Mouse (Mus musculus): ENCODE measurements around the gene Gm49380. TPM values are rescaled to one million over a fixed set of nuclear protein-coding genes. Genes with fewer than 3 reads are reported as not detected.

Gene Gm49380
- total and polyA plus RNA-seq, 3 experiments: 0.12 to 1.1 (median 0.76) TPM

DNA sequence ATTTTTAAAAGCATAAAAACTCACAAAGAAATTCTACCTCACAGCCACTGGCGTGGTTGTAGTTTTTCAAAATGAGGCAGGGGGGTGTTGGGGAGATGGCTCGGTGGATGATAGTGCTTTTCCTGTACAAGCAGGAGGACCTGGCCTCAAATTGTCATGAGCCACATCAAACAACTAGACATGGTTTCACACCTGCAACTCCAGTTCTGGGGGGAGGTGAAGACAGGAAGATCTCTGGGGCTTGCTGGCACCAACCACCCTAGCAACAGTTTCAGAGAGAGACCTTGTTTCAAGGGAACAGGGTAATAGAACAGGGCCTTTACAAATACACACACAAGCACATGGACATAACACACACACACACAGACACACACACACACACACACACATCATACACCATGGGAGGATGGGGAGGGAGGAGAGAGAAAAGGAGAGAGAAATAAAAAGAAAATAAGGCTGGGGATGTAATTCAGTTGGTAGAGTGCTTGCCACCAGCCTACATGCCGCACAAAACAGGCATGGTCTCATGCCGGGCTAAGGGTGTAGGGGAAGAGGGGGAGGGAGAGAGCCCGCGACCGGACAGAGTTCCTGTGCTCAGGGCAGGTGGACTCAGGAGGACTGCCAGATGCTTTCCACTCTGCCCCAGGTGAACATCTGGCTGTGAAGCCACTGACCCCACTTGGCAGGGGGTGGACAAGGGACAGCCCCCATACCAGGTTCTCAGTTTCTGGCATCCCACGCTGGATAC lies 91.0 kb downstream of the Gm49380 start:
- DNase-seq: no peak

DNA sequence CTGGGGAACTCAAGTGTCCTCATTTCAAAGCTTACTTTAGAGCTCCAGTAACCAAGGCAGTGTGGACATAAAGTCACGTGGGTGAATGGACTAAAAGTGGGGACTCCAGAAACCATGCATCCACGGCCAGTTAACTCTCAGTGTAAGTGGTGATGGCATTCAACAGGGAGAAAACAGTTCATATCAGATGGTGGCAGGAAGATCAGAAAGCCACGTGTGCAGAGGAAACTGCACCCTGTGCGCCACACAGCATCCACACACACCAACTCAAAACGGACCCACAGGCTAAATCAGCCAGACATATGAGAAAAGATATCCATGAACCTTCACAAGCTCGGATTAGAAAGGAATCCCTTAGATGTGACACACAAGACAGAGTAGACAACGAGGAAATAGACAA lies 93.3 kb downstream of the Gm49380 start:
- DNase-seq: no peak

- DNase-seq: no peak
Measured at GRCm38 (mm10) chr9:44017846-44018245, 95.5 kb downstream of the Gm49380 start.

Other genes starting within 250 kb of the Gm49380 start
- gene Thy1, start 70.1 kb downstream of the Gm49380 start, total RNA-seq (2021): 10 to 100 TPM; 46.9 to 49.6 TPM
- 25.0 and 26.5 TPM in 2 replicates for gene Thy1, start 70.1 kb downstream of the Gm49380 start, polyA plus RNA-seq (2012; rRNA removed)
- 10 to 100 TPM; 33.7 to 60.9 TPM for gene Usp2, start 46.5 kb downstream of the Gm49380 start, total RNA-seq (2021)
- 10.9 and 15.2 TPM in 2 replicates for gene Usp2, start 46.5 kb downstream of the Gm49380 start, polyA plus RNA-seq (2012; rRNA removed)
- under 1 TPM in 1 of 2 experiments, not detected in 1; 0.10 TPM for gene Mfrp, start 11.8 kb downstream of the Gm49380 start, total RNA-seq (2021)
- gene Mfrp, start 11.8 kb downstream of the Gm49380 start, polyA plus RNA-seq (2012; rRNA removed): 0.40 TPM in 1 of 2 replicates, not detected in the other
- gene C1qtnf5, start 6.3 kb downstream of the Gm49380 start, total RNA-seq (2021): 10 to 100 TPM; 11.2 to 17.6 TPM
- 32.4 and 34.3 TPM in 2 replicates for gene C1qtnf5, start 6.3 kb downstream of the Gm49380 start, polyA plus RNA-seq (2012; rRNA removed)
- gene Rnf26, start within 50 bp of the Gm49380 start, total RNA-seq (2021): 10 to 100 TPM; 28.7 to 30.4 TPM
- 72.9 and 76.9 TPM in 2 replicates for gene Rnf26, start within 50 bp of the Gm49380 start, polyA plus RNA-seq (2012; rRNA removed)
- 10 to 100 TPM; 30.5 to 52.2 TPM for gene Mcam, start 21.0 kb upstream of the Gm49380 start, total RNA-seq (2021)
- gene Mcam, start 21.0 kb upstream of the Gm49380 start, polyA plus RNA-seq (2012; rRNA removed): 24.9 and 39.4 TPM in 2 replicates
- 10 to 100 TPM; 26.2 to 31.5 TPM for gene Cbl, start 120.5 kb upstream of the Gm49380 start, total RNA-seq (2021)
- 7.8 and 8.7 TPM in 2 replicates for gene Cbl, start 120.5 kb upstream of the Gm49380 start, polyA plus RNA-seq (2012; rRNA removed)
- 1 to 10 TPM; 2.7 to 3.4 TPM for gene Ccdc153, start 127.2 kb upstream of the Gm49380 start, total RNA-seq (2021)
- 0.26 and 0.63 TPM in 2 replicates for gene Ccdc153, start 127.2 kb upstream of the Gm49380 start, polyA plus RNA-seq (2012; rRNA removed)
- not detected for gene Pdzd3, start 138.0 kb upstream of the Gm49380 start, total RNA-seq (2021)
- gene Pdzd3, start 138.0 kb upstream of the Gm49380 start, polyA plus RNA-seq (2012; rRNA removed): 0.06 TPM in 1 of 2 replicates, not detected in the other
- gene Nlrx1, start 155.1 kb upstream of the Gm49380 start, total RNA-seq (2021): 10 to 100 TPM; 15.7 to 27.8 TPM
- 25.3 and 27.7 TPM in 2 replicates for gene Nlrx1, start 155.1 kb upstream of the Gm49380 start, polyA plus RNA-seq (2012; rRNA removed)
- gene Abcg4, start 175.1 kb upstream of the Gm49380 start, total RNA-seq (2021): 10 to 100 TPM; 27.1 to 41.4 TPM
- gene Abcg4, start 175.1 kb upstream of the Gm49380 start, polyA plus RNA-seq (2012; rRNA removed): 84.3 and 86.8 TPM in 2 replicates
- 10 to 100 TPM; 16.6 to 24.9 TPM for gene Hinfp, start 192.2 kb upstream of the Gm49380 start, total RNA-seq (2021)
- 13.5 and 13.8 TPM in 2 replicates for gene Hinfp, start 192.2 kb upstream of the Gm49380 start, polyA plus RNA-seq (2012; rRNA removed)
- gene C2cd2l, start 206.8 kb upstream of the Gm49380 start, total RNA-seq (2021): 10 to 100 TPM; 46.1 to 59.0 TPM
- gene C2cd2l, start 206.8 kb upstream of the Gm49380 start, polyA plus RNA-seq (2012; rRNA removed): 100 and 106 TPM in 2 replicates
- 10 to 100 TPM; 28.2 to 36.1 TPM for gene Dpagt1, start 212.5 kb upstream of the Gm49380 start, total RNA-seq (2021)
- gene Dpagt1, start 212.5 kb upstream of the Gm49380 start, polyA plus RNA-seq (2012; rRNA removed): 55.8 and 68.2 TPM in 2 replicates
- 10 to 100 TPM; 28.1 to 37.4 TPM for gene H2afx, start 221.2 kb upstream of the Gm49380 start, total RNA-seq (2021)
- gene H2afx, start 221.2 kb upstream of the Gm49380 start, polyA plus RNA-seq (2012; rRNA removed): 124 and 134 TPM in 2 replicates
- 10 to 100 TPM; 80.7 to 92.6 TPM for gene Hmbs, start 230.7 kb upstream of the Gm49380 start, total RNA-seq (2021)
- 75.0 and 80.6 TPM in 2 replicates for gene Hmbs, start 230.7 kb upstream of the Gm49380 start, polyA plus RNA-seq (2012; rRNA removed)
- 10 to 100 TPM; 57.9 to 58.4 TPM for gene Vps11, start 248.2 kb upstream of the Gm49380 start, total RNA-seq (2021)
- gene Vps11, start 248.2 kb upstream of the Gm49380 start, polyA plus RNA-seq (2012; rRNA removed): 32.2 and 39.4 TPM in 2 replicates

Measured in adrenal gland, adult 2 months (tissue).